Mouse (Mus musculus): ENCODE measurements around the gene Gast. TPM values are rescaled to one million over a fixed set of nuclear protein-coding genes. Genes with fewer than 3 reads are reported as not detected.
"Not testable (repeated sequence)": the region's sequence is repeated elsewhere in the genome, so short reads cannot be mapped to it uniquely, and the experiment has no call there.

Gene Gast
- polyA plus RNA-seq, 1 experiment, result not detected

DNA sequence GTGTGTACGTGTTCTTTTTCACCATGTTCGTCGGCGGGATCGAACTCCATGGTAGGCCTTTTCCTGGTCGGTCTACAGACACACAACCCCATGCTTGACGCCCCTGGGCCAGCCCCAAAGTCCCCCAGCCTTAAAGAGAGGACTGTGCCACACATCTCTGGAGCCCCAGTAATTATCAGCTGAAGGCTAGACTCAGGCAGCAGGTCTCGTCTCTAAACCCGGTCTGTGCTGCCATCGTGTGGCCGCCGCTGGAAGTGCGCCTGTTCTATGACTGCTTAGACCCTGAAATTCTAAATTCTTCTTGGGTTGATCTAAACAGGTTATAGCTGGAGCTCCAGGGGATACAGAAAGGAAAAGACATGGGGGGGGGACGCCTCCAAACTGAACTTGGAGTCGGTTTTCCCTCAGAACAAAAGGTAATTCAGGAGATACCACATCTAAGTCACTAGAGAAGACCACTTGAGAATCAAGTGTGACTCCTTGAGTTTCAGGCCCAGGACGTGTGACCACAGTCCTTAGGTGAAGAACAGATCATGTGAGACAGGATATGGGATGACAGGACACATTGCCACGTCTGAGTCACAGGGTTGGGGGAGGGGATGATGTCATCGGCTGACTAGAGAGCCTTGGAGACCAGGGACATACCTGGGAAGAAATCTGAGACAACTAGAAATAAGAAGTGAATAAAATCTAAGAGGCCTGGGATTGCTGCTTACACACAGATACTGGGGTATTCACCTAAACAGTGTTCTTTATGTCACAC, 35.8 kb upstream of the Gast start:
- H3K4me1 ChIP-seq (ENCODE audit: control insufficient read depth, insufficient read depth, low read length), result no peaks in the 10 kb centered on the region; the same call in 1 of the 2 replicates
- H3K4me3 ChIP-seq (replicated peaks; ENCODE audit: control insufficient read depth, low read depth, low read length), result no peak overlapping the region
- H3K27ac ChIP-seq (ENCODE audit: control insufficient read depth, insufficient read depth, low read depth, low read length, poor library complexity), result no peak overlapping the region
- peak; percentile 94 for TF ChIP-seq CTCF (IDR thresholded peaks at IDR 0.05; ENCODE audit: control insufficient read depth, insufficient read depth, low read length)
- TF ChIP-seq POLR2A (IDR thresholded peaks at IDR 0.05; ENCODE audit: borderline replicate concordance, control insufficient read depth, low read depth, low read length), result no peak
- 22% methylated on average over 18 of the region's 18 CpGs for WGBS

DNA sequence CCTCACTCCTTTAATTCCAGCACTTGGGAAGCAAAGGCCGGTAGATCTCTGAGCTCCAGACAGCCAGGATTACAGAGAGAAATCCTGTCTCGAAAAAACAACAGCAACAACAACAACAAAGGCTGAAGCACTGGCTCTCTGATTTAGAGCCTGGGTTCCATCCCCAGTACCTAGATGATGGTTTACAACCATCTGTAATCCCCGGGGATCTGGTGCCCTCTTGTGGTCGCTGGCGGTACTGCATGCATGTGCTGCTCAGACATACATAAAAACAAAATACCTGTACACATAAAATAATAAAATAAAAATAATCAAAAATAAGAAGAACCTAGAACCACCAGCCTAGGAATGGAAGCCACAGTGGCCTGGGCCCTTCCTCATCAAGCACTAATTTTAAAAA, 33.9 kb upstream of the Gast start:
- Histone ChIP-seq H3K4me1 (ENCODE audit: control insufficient read depth, insufficient read depth, low read length) (no peaks in the 10 kb centered on the region; the same call in 1 of the 2 replicates), H3K27ac (ENCODE audit: control insufficient read depth, insufficient read depth, low read depth, low read length, poor library complexity) (no peak overlapping the region), H3K4me3 (replicated peaks; ENCODE audit: control insufficient read depth, low read depth, low read length) (no peak overlapping the region)
- TF ChIP-seq CTCF (IDR thresholded peaks at IDR 0.05; ENCODE audit: control insufficient read depth, insufficient read depth, low read length) (peak; percentile 91), POLR2A (IDR thresholded peaks at IDR 0.05; ENCODE audit: borderline replicate concordance, control insufficient read depth, low read depth, low read length) (no peak)
- 8% methylated on average over 5 of the region's 5 CpGs for WGBS

DNA sequence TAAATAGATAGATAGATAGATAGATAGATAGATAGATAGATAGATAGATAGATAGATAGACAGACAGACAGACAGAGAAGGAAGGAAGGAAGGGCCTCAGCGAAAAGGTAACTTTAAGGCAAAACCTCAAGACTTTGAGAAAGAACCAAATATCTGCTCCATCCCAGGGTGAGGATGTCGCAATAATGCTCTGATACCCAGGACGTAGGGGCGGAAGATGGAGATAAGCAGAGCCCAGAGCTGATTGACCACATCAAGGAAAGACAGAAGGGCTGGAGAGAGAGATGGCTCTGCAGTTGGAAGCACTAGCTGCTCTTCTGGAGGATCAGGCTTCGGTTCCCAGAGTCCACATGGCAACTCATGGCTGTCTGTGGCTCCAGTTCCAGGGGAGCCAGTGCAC, 32.9 kb upstream of the Gast start:
- Histone ChIP-seq H3K4me1 (ENCODE audit: control insufficient read depth, insufficient read depth, low read length) (no peaks in the 10 kb centered on the region; the same call in 1 of the 2 replicates), H3K27ac (ENCODE audit: control insufficient read depth, insufficient read depth, low read depth, low read length, poor library complexity) (no peak overlapping the region), H3K4me3 (replicated peaks; ENCODE audit: control insufficient read depth, low read depth, low read length) (no peak overlapping the region)
- TF ChIP-seq CTCF (IDR thresholded peaks at IDR 0.05; ENCODE audit: control insufficient read depth, insufficient read depth, low read length), result no peak
- no peak for TF ChIP-seq POLR2A (IDR thresholded peaks at IDR 0.05; ENCODE audit: borderline replicate concordance, control insufficient read depth, low read depth, low read length)
- 38% methylated on average over 5 of the region's 5 CpGs for WGBS

DNA sequence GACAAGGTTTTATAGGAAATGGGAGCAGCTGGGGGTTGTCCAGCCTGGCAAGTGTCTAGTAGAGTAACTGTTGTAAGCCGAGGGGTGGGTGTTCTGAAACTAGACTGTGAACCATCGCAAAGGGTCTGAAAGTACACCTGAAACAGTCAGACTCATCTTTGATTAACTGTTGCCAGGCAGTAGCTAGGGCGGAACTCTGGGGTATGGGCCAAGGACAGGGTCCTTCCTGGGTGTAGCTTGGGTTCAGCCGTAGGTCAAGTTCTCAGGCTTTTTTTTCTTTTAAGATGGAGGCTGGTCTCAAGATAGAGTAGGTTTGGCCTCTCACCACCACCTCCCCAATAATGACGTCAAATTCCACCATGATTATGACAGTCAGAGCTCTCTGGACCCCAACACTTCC, 26.3 kb upstream of the Gast start:
- no peak overlapping the region for H3K4me3 ChIP-seq (replicated peaks; ENCODE audit: control insufficient read depth, low read depth, low read length)
- TF ChIP-seq POLR2A (IDR thresholded peaks at IDR 0.05; ENCODE audit: borderline replicate concordance, control insufficient read depth, low read depth, low read length) (no peak), CTCF (IDR thresholded peaks at IDR 0.05; ENCODE audit: control insufficient read depth, insufficient read depth, low read length) (no peak)
- no peak overlapping the region for H3K27ac ChIP-seq (ENCODE audit: control insufficient read depth, insufficient read depth, low read depth, low read length, poor library complexity)
- no peaks in the 10 kb centered on the region for H3K4me1 ChIP-seq (ENCODE audit: control insufficient read depth, insufficient read depth, low read length)
- WGBS, result 82% methylated on average over 5 of the region's 5 CpGs

DNA sequence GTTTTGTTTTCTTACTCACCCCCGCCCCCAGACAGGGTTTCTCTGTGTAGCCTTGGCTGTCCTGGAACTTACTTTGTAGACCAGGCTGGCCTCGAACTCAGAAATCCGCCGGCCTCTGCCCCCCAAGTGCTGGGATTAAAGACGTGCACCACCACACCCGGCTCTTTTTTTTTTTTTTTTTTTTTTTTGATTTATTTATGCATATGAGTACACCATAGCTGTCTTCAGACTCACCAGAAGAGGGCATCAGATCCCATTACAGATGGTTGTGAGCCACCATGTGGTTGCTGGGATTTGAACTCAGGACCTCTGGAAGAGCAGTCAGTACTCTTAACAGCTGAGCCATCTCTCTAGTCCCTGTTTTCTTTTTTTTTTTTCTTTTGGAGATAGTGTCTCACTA, 25.5 kb upstream of the Gast start:
- not testable (repeated sequence) for H3K4me1 ChIP-seq (ENCODE audit: control insufficient read depth, insufficient read depth, low read length); H3K4me3 ChIP-seq (replicated peaks; ENCODE audit: control insufficient read depth, low read depth, low read length); H3K27ac ChIP-seq (ENCODE audit: control insufficient read depth, insufficient read depth, low read depth, low read length, poor library complexity)
- WGBS, result 62% methylated on average over 6 of the region's 6 CpGs

DNA sequence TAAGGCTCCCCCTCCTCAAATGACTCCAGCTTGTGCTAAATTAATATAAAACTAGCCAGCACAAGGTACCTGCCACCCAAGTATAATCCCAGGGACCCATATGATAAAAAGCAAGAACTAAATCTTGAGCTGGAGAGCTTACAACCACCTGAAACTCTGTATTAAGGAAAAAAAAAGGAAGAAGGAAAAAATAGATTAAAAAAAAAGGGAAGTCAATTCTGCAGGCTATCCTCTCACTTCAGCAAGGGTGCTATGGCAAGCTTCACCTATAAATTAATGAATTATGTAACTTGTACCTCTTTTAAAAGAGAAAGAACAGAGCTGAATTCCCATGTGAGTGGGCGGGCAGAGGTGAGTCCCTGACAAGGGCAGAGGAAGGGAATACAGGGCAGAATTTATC, 22.6 kb upstream of the Gast start:
- TF ChIP-seq CTCF (IDR thresholded peaks at IDR 0.05; ENCODE audit: control insufficient read depth, insufficient read depth, low read length) (no peak), POLR2A (IDR thresholded peaks at IDR 0.05; ENCODE audit: borderline replicate concordance, control insufficient read depth, low read depth, low read length) (no peak)
- no peak overlapping the region for H3K27ac ChIP-seq (ENCODE audit: control insufficient read depth, insufficient read depth, low read depth, low read length, poor library complexity)
- H3K4me3 ChIP-seq (replicated peaks; ENCODE audit: control insufficient read depth, low read depth, low read length), result no peak overlapping the region
- WGBS, result 0% methylated on average over 1 of the region's 1 CpGs
- H3K4me1 ChIP-seq (ENCODE audit: control insufficient read depth, insufficient read depth, low read length), result no peaks in the 10 kb centered on the region

DNA sequence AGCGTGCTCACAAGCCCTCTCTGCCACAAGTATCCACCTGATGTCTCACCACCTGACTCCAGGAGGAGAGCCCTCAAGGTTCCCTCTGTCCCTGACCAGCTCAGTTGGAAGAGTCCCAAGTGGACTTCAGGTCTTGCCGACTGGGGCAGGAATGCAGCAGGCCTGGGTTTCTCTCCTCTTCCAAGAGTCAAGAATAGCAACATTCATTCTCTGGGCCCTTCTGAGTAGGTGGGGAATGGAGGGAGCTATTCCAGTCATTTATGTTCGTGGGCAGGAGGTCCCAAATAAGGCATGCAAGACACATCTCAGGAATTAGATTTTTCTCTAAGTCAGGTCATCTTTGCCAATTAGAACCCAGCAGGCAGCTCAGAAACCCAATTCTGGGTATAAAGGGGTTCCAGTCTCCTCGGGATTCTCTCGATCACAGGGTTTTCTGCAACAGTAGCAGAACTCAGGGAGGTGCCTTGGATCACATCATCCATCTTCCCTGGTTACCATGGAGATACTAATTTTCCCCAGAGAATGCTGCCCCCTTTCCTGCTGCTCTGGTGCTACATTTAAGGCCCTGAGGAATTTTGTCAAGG, 22.0 kb upstream of the Gast start:
- Histone ChIP-seq H3K4me1 (ENCODE audit: control insufficient read depth, insufficient read depth, low read length) (no peaks in the 10 kb centered on the region), H3K4me3 (replicated peaks; ENCODE audit: control insufficient read depth, low read depth, low read length) (no peak overlapping the region), H3K27ac (ENCODE audit: control insufficient read depth, insufficient read depth, low read depth, low read length, poor library complexity) (no peak overlapping the region)
- 51% methylated on average over 5 of the region's 5 CpGs for WGBS
- TF ChIP-seq CTCF (IDR thresholded peaks at IDR 0.05; ENCODE audit: control insufficient read depth, insufficient read depth, low read length) (no peak), POLR2A (IDR thresholded peaks at IDR 0.05; ENCODE audit: borderline replicate concordance, control insufficient read depth, low read depth, low read length) (no peak)

DNA sequence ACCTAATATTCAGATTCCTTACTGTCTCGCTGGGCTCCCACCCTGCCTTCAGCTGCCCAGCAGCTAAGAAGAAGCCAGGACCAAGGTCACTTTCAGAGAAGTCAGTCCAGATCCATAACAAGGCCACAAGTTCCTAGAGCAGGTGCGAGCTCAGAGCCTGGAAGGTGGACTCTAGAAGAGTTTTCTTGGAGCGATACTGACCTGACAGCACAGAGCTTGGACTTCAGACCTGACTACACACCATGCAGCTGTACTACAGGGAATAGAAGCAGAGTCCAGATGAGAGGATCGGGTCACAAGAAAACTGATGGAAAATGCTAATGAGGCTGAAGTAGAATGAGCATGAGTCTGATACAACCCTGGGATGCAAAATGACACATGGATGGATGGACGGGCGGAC, 20.8 kb upstream of the Gast start:
- TF ChIP-seq POLR2A (IDR thresholded peaks at IDR 0.05; ENCODE audit: borderline replicate concordance, control insufficient read depth, low read depth, low read length), result no peak
- TF ChIP-seq CTCF (IDR thresholded peaks at IDR 0.05; ENCODE audit: control insufficient read depth, insufficient read depth, low read length), result no peak
- WGBS, result 92% methylated on average over 6 of the region's 6 CpGs
- H3K4me3 ChIP-seq (replicated peaks; ENCODE audit: control insufficient read depth, low read depth, low read length), result no peak overlapping the region
- no peaks in the 10 kb centered on the region for H3K4me1 ChIP-seq (ENCODE audit: control insufficient read depth, insufficient read depth, low read length)
- no peak overlapping the region for H3K27ac ChIP-seq (ENCODE audit: control insufficient read depth, insufficient read depth, low read depth, low read length, poor library complexity)
